Mouse (Mus musculus) C2C12 (cell line): ENCODE results near the gene Rmi2. TPM values are rescaled to one million over a fixed set of nuclear protein-coding genes. Genes with fewer than 3 reads are reported as not detected.
A peak's percentile ranks its signal among the peaks of the same experiment; 100 is the strongest.

Source experiments
- H3K27me3 ChIP-seq: one replicate; pipeline ENCODE4 v1.6.1; 2011; ENCODE audit not compliant: control insufficient read depth, insufficient read depth, insufficient read length
- H3K36me3 ChIP-seq: one replicate; pipeline ENCODE4 v1.6.1; 2011; ENCODE audit not compliant: control insufficient read depth, insufficient read depth
- H3K4me3 ChIP-seq: one replicate; pipeline ENCODE4 v1.5.1; 2011; ENCODE audit warnings: mild to moderate bottlenecking, control low read depth; ENCODE audit not compliant: poor library complexity, insufficient read depth, severe bottlenecking
- H3K79me2 ChIP-seq: one replicate; pipeline ENCODE4 v1.6.1; 2011; ENCODE audit not compliant: control insufficient read depth, insufficient read depth
- H3K79me3 ChIP-seq: one replicate; pipeline ENCODE4 v1.6.1; 2011; ENCODE audit warnings: low read depth, control low read depth
- H3ac ChIP-seq: one replicate; pipeline ENCODE3; 2011; ENCODE audit warnings: low read depth; ENCODE audit not compliant: control insufficient read depth, insufficient read length
- CEBPB ChIP-seq: IDR thresholded peaks from one replicate; pipeline ENCODE4 v1.6.1; 2011; ENCODE audit warnings: low read depth, mild to moderate bottlenecking, control low read depth, moderate library complexity
- CTCF ChIP-seq: IDR thresholded peaks from one replicate; pipeline ENCODE4 v1.5.1; 2011; ENCODE audit not compliant: control insufficient read depth, insufficient read depth, insufficient read length
- FOSL1 ChIP-seq: IDR thresholded peaks from one replicate; pipeline ENCODE4 v1.8.0; 2011; ENCODE audit warnings: mild to moderate bottlenecking, low read length; ENCODE audit not compliant: poor library complexity, insufficient read depth, severe bottlenecking
- MAX ChIP-seq: IDR thresholded peaks from one replicate; pipeline ENCODE4 v1.6.1; 2011; ENCODE audit warnings: mild to moderate bottlenecking, control low read depth
- MYOD1 ChIP-seq: IDR thresholded peaks from one replicate; pipeline ENCODE4 v1.6.1; 2011; ENCODE audit warnings: low read depth; ENCODE audit not compliant: control insufficient read depth, insufficient read length
- MYOG ChIP-seq: IDR thresholded peaks from one replicate; pipeline ENCODE4 v1.6.1; 2011; ENCODE audit not compliant: control insufficient read depth, insufficient read length; ENCODE audit errors: extremely low read depth
- USF1 ChIP-seq: IDR thresholded peaks from one replicate; pipeline ENCODE4 v1.6.1; 2011; ENCODE audit warnings: low read depth, mild to moderate bottlenecking, control low read depth, moderate library complexity
- polyA plus RNA-seq: library from polyadenylated mRNA; unstranded; fragments of >200 nt; fragmentation: generic; extraction: Trizol; gene quantifications from one replicate; pipeline ENCODE4 v1.2.1, GENCODE M21; 2012; ENCODE audit warnings: missing spikeins

The Rmi2 gene
- polyA plus RNA-seq, 1 experiment: 2.5 TPM

- Histone ChIP-seq H3K4me3 (no peak overlapping the region), H3ac (no peak overlapping the region), H3K27me3 (no peaks in the 10 kb centered on the region), H3K79me3 (no peaks in the 10 kb centered on the region), H3K36me3 (no peaks in the 10 kb centered on the region), H3K79me2 (no peaks in the 10 kb centered on the region)
- peak; percentile 50 for TF ChIP-seq CTCF
- no peak for TF ChIP-seq MYOG
These were observed 38.8 kb downstream of the Rmi2 start for GRCm38 (mm10) chr16:10873654-10874053.

DNA sequence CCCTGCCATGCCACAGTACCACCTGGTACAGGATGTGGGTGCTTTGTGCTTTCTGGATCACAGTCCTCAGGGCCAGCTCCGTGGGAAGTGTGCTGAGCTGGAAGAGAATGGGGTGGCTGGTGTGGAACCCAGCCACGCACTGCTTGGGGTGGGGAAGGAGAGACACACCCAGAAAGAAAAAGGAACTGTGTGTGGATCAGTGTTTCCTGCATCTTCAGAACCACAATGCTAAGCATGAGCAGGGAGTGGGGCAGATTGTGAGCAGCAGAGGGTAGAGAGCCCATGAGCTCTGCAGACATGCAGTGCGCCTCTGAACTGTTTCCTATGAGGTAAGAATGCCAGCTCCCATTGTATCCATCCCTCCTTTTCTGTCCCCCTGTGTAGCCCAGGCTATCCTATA is 43.4 kb downstream of the Rmi2 start:
- H3K4me3 ChIP-seq: no peak overlapping the region
- no peaks in the 10 kb centered on the region for H3K36me3 ChIP-seq
- H3K27me3 ChIP-seq: no peaks in the 10 kb centered on the region
- no peaks in the 10 kb centered on the region for H3K79me2 ChIP-seq
- TF ChIP-seq CEBPB (no peak), USF1 (no peak), FOSL1 (no peak), CTCF (no peak), MAX (no peak), MYOD1 (no peak), MYOG (no peak)
- H3K79me3 ChIP-seq: no peaks in the 10 kb centered on the region
- no peak overlapping the region for H3ac ChIP-seq

DNA sequence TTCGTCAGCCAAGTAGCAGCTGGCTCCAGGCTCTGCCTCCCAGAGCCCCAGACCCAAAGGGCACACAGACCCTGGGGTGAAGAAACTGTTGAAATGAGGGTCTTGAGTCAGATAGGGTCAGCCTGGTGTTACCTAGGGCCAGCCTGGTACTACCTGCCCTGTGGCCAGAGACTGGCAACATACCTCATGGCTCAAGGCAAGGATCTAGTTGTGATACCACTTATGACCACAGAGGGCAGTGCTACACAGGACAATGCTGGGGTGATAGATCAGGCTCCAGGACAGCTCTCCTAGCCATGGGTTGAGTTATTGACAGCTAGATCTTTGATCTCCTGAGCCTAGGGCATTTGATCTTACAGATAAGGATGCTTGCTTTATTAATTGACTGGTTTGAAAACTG is 44.6 kb downstream of the Rmi2 start:
- H3ac ChIP-seq: no peak overlapping the region
- H3K27me3 ChIP-seq: no peaks in the 10 kb centered on the region

DNA sequence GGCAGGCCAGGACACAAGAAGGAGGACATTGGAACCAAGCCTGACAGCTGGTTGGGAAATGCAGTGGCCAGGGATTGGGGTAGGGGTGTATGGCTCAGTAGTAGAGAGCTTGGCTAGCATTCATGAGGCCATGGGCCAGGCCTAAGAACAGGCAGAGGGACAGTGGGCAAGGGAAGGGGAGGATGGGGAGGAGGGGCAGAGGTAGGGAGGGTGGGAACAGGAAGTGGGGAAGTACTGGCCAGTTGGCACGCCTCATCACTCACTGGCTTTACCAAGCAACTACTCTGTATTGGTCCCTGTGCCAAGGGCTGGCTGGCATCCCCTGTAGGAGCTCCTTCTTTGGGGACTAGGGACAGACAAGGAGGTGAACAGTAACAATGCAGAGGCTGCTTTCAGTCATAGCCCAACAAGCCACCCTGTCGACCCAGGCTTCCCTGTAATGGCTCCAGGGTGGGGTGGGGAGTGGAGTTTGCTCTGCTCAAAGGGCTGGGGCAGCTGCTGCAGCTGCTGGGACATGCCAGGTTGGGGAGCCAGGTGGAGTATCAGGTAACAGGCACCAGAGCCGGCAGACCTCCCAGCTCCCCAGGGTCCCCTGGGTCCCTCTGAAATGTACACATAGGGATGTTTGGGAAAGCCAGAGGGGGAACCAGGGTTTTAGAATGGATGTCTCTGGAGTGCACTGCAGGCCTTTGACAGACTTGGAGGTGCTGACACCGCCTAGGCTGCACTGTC is 46.5 kb downstream of the Rmi2 start:
- no peaks in the 10 kb centered on the region for H3K36me3 ChIP-seq
- H3ac ChIP-seq: no peak overlapping the region
- H3K27me3 ChIP-seq: no peaks in the 10 kb centered on the region
- H3K79me3 ChIP-seq: no peaks in the 10 kb centered on the region
- no peak for TF ChIP-seq MYOG
- no peak for TF ChIP-seq FOSL1
- TF ChIP-seq CTCF: no peak
- no peak for TF ChIP-seq CEBPB
- TF ChIP-seq MAX: no peak
- no peak for TF ChIP-seq USF1
- no peak for TF ChIP-seq MYOD1
- H3K79me2 ChIP-seq: no peaks in the 10 kb centered on the region
- H3K4me3 ChIP-seq: no peak overlapping the region

More for the DNA sequence above, 44.6 kb downstream of the Rmi2 start:
- Histone ChIP-seq H3K4me3 (no peak overlapping the region), H3K79me3 (no peaks in the 10 kb centered on the region), H3K36me3 (no peaks in the 10 kb centered on the region), H3K79me2 (no peaks in the 10 kb centered on the region)
- TF ChIP-seq MYOD1 (no peak), CTCF (peak; percentile 53)

- no peaks in the 10 kb centered on the region for H3K27me3 ChIP-seq
- no peaks in the 10 kb centered on the region for H3K79me3 ChIP-seq
- H3ac ChIP-seq: no peak overlapping the region
- H3K36me3 ChIP-seq: no peaks in the 10 kb centered on the region
- no peak overlapping the region for H3K4me3 ChIP-seq
- H3K79me2 ChIP-seq: no peaks in the 10 kb centered on the region
- TF ChIP-seq CTCF (no peak), MYOD1 (peak; percentile 27)
These were observed 52.6 kb downstream of the Rmi2 start for GRCm38 (mm10) chr16:10887436-10887835.

GRCm38 (mm10) chr16:10890363-10890762 is 55.5 kb downstream of the Rmi2 start:
- no peak overlapping the region for H3ac ChIP-seq
- H3K27me3 ChIP-seq: no peaks in the 10 kb centered on the region
- no peaks in the 10 kb centered on the region for H3K79me2 ChIP-seq
- no peak overlapping the region for H3K4me3 ChIP-seq
- H3K36me3 ChIP-seq: no peaks in the 10 kb centered on the region
- TF ChIP-seq FOSL1 (no peak), CTCF (peak; percentile 10)
- H3K79me3 ChIP-seq: no peaks in the 10 kb centered on the region
